Mouse (Mus musculus): Measurements from ENCODE around the gene Arhgef11.

DNA sequence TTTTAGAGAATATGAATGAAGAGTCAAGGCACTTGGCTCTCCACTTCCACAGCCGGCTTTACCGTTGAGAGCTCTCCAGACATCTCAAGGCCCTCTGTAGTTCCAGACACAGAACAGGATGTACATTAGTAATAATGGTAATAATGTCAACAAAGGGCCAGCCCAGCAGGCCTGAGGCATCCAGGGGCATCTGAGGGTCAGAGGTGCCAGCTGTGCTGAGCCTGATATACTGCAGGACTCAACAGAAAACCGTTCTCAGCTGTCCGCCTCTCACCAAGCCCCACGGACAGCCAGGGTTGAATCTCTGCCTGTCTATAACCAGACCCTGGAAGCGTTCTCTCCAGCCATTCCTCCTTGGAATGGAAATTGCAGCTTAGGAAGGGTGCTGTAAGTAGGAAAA is 107.2 kb downstream of the Arhgef11 start:
- TF ChIP-seq POLR2A (IDR thresholded peaks at IDR 0.05; ENCODE audit: control insufficient read depth in 1 of 2, insufficient read depth in 1 of 2, low read depth in 1 of 2, low read length in 2 of 2, poor library complexity in 1 of 2) (no peak), CTCF (IDR thresholded peaks at IDR 0.05 in 2 of 3, conservative IDR thresholded peaks at IDR 0.05 in 1 of 3; ENCODE audit: control insufficient read depth in 1 of 3, insufficient read depth in 1 of 3, low read depth in 2 of 3, low read length in 3 of 3, poor library complexity in 1 of 3, severe bottlenecking in 1 of 3) (no peak), ETS1 (IDR thresholded peaks at IDR 0.05; ENCODE audit: low read depth, low read length) (no peak), CHD2 (IDR thresholded peaks at IDR 0.05; ENCODE audit: low read length) (no peak), MYB (IDR thresholded peaks at IDR 0.05; ENCODE audit: low read depth, low read length) (no peak), MAZ (IDR thresholded peaks at IDR 0.05; ENCODE audit: low read depth, low read length) (no peak), MYC (IDR thresholded peaks at IDR 0.05; ENCODE audit: low read depth, low read length) (no peak), EP300 (IDR thresholded peaks at IDR 0.05; ENCODE audit: low read depth in 1 of 2, low read length in 2 of 2) (no peak), HCFC1 (IDR thresholded peaks at IDR 0.05; ENCODE audit: low read depth, low read length) (no peak)
